Mouse (Mus musculus) midbrain, postnatal 0 days (tissue): ENCODE data around the gene Mdga1. TPM values are rescaled to one million over a fixed set of nuclear protein-coding genes. Genes with fewer than 3 reads are reported as not detected.

Experiments
- ATAC-seq: fragments of 200-750 bp; cut with Nextera tagmentation; 2 replicates; pipeline ENCODE4 v1.8.0; 2017; ENCODE audit warnings: moderate number of reproducible peaks, mild to moderate bottlenecking, moderate TSS enrichment, moderate library complexity; ENCODE audit not compliant: low FRiP score
- DNase-seq: peaks from one replicate; pipeline ENCODE4 v3.0.0-alpha.2; 2015; ENCODE audit warnings: low spot score
- H3K27ac ChIP-seq: fragments of 300-500 bp; sonication (generic); 2 replicates; pipeline ENCODE4 v1.5.1; 2014; ENCODE audit warnings: low read depth, mild to moderate bottlenecking, low read length, mixed read lengths
- H3K27me3 ChIP-seq: fragments of 300-500 bp; sonication (generic); 2 replicates; pipeline ENCODE4 v1.6.1; 2014; ENCODE audit warnings: low read length, control low read depth, mixed read lengths; ENCODE audit not compliant: insufficient read depth
- H3K36me3 ChIP-seq: fragments of 300-500 bp; sonication (generic); 2 replicates; pipeline ENCODE4 v1.6.1; 2014; ENCODE audit warnings: low read length, control low read depth, mixed read lengths; ENCODE audit not compliant: insufficient read depth
- H3K4me1 ChIP-seq: fragments of 300-500 bp; sonication (generic); 2 replicates; pipeline ENCODE4 v1.6.1; 2014; ENCODE audit warnings: mild to moderate bottlenecking, control low read depth, antibody characterized with exemption, low read length, mixed read lengths; ENCODE audit not compliant: insufficient read depth
- H3K4me2 ChIP-seq: fragments of 300-500 bp; sonication (generic); 2 replicates; pipeline ENCODE4 v1.6.1; 2014; ENCODE audit warnings: low read depth, mild to moderate bottlenecking, low read length, mixed read lengths; ENCODE audit not compliant: poor library complexity, severe bottlenecking
- H3K4me3 ChIP-seq: fragments of 300-500 bp; sonication (generic); 2 replicates; pipeline ENCODE4 v1.5.1; 2014; ENCODE audit warnings: low read depth, mild to moderate bottlenecking, low read length, moderate library complexity
- H3K9ac ChIP-seq: fragments of 300-500 bp; sonication (generic); replicated peaks from 2 replicates; pipeline ENCODE4 v1.6.1; 2014; ENCODE audit warnings: mild to moderate bottlenecking, low read length, moderate library complexity, mixed read lengths; ENCODE audit not compliant: poor library complexity, severe bottlenecking
- H3K9me3 ChIP-seq: fragments of 300-500 bp; sonication (generic); 2 replicates; pipeline ENCODE4 v1.6.1; 2016; ENCODE audit warnings: low read length, control low read depth
- CTCF ChIP-seq: IDR thresholded peaks from 2 replicates; pipeline ENCODE4 v1.5.1; 2016; ENCODE audit warnings: antibody characterized with exemption, mild to moderate bottlenecking
- WGBS: fragments of 180-500 bp; shearing (Covaris S2); extraction: QIAGEN DNeasy Blood & Tissue Kit; methylation state at CpG from one replicate; pipeline ENCODE4 v1.1.7; 2014; 5-methylcytosine and 5-hydroxymethylcytosine counted together
- polyA plus RNA-seq: library from polyadenylated mRNA; unstranded; fragments of >200 nt; fragmentation: Nextera tagmentation; extraction: Ambion mirVana; gene quantifications from 2 replicates; pipeline ENCODE4 v1.2.1, GENCODE M21; 2015
- total RNA-seq: library from RNA; depleted of rRNA; stranded (reverse); fragments of >200 nt; gene quantifications from 2 replicates; pipeline ENCODE4 v1.2.3, GENCODE M21; 2014

Gene Mdga1
- total and polyA plus RNA-seq, 2 experiments from 2014 or later = 16.9 to 64.7 TPM

GRCm38 (mm10) chr17:29944376-29944775, 25.5 kb downstream of the Mdga1 start:
- H3K4me2 ChIP-seq = no peak overlapping the region
- DNase-seq = peak; percentile 34
- H3K4me3 ChIP-seq = no peak overlapping the region
- no peaks in the 10 kb centered on the region for H3K27me3 ChIP-seq
- H3K27ac ChIP-seq = no peak overlapping the region
- H3K9me3 ChIP-seq = no peaks in the 10 kb centered on the region
- TF ChIP-seq CTCF = no peak
- no peak for ATAC-seq
- no peak overlapping the region for H3K9ac ChIP-seq
- H3K36me3 ChIP-seq = no peaks in the 10 kb centered on the region
- no peaks in the 10 kb centered on the region for H3K4me1 ChIP-seq
- 51% methylated on average over 11 of the region's 11 CpGs for WGBS

DNA sequence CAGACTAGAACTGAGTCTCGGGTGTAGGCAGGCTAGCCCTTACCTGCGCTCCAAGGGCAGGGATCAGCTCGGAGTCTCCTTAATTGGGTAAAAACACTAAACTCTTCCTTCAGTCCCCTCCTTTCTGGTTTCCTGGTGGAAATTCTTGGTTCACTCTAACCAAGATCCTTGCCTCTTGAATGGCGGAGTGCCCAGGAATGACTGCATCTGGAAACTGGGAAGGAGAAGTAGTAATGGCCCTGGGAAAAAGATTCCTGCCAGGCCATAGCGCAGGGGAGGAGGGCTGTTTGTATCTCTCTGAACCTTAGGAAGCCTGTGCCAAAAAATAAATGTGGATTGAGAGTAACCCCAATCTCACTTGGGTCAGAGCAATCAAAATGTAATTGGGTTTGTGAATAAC, 30.9 kb downstream of the Mdga1 start:
- whole genome bisulfite sequencing = 90% methylated on average over 5 of the region's 5 CpGs
- Histone ChIP-seq H3K4me1 (no peaks in the 10 kb centered on the region), H3K9me3 (no peaks in the 10 kb centered on the region), H3K27ac (no peak overlapping the region), H3K9ac (no peak overlapping the region), H3K4me3 (no peak overlapping the region), H3K4me2 (no peak overlapping the region), H3K27me3 (no peaks in the 10 kb centered on the region), H3K36me3 (no peaks in the 10 kb centered on the region)
- no peak for TF ChIP-seq CTCF
- DNase-seq (no peak), ATAC-seq (no peak)

DNA sequence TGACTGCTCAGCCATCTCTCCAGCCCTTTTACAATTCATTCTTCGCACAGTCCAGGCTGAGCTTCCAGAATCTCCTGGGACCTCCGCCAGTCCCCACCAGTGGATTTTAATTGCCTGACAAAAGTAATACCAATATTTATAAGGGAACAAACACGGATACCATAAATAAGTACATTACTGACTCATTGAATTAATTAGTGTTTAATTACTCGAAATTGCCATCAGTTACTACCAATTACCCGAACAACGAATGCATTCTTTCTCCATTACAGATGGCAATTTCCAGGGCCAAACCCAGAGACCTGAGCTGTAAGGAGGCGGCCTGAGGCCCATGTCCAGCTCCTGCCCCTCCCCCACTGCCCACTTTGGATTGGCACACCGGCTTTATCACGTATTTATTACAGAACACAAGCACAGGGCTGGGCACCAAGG, 32.5 kb downstream of the Mdga1 start:
- Histone ChIP-seq H3K4me3 (no peak overlapping the region), H3K27ac (no peak overlapping the region), H3K9ac (no peak overlapping the region), H3K4me1 (no peaks in the 10 kb centered on the region), H3K36me3 (no peaks in the 10 kb centered on the region), H3K4me2 (no peak overlapping the region), H3K9me3 (no peaks in the 10 kb centered on the region), H3K27me3 (no peaks in the 10 kb centered on the region)
- WGBS = 76% methylated on average over 9 of the region's 9 CpGs
- ATAC-seq (no peak), DNase-seq (no peak)
- no peak for TF ChIP-seq CTCF

DNA sequence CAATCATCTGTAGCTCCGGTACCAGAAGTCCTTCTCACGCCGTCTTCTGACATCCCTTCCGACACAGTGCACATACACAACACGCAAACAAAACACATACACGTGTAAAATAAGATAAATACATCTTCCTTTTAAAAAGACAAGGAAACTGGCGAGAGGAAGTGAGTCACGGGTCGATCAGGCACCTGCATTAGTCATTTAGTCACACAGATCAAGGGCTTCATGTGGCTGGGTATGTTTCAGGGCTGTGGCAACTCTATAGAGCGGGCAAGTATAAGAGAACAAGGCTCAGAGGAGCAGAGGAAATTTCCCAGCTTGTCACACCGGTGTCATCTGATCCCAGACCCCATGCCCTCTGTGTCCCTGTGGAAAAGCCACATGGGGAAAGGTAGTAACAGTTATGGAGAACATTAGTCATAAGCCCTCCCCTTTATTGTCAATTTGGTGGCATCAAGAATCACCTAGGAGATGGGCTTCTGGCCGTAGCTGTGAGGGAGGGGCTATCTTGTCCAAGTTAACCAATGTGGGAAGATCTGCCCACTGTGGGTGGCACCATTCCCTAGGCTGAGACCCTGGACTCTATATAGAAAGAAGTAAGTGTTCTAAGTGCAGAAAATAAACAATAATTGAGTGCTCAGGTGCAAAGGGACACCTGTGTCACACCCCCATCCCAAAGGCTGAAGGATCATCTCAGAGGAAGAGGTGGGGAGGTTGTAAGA, 35.6 kb downstream of the Mdga1 start:
- WGBS = 90% methylated on average over 12 of the region's 12 CpGs
- H3K4me1 ChIP-seq = no peaks in the 10 kb centered on the region
- no peak for TF ChIP-seq CTCF

GRCm38 (mm10) chr17:29932753-29933152, 37.1 kb downstream of the Mdga1 start:
- Histone ChIP-seq H3K4me2 (no peak overlapping the region), H3K27ac (no peak overlapping the region), H3K9ac (no peak overlapping the region), H3K4me3 (no peak overlapping the region), H3K36me3 (no peaks in the 10 kb centered on the region), H3K27me3 (no peaks in the 10 kb centered on the region), H3K9me3 (no peaks in the 10 kb centered on the region), H3K4me1 (0 out of 2 replicates have a peak, but pooled peaks cover 2% of the 10 kb centered on the region)
- TF ChIP-seq CTCF = no peak
- no peak for ATAC-seq
- no peak for DNase-seq
- WGBS = 87% methylated on average over 6 of the region's 6 CpGs

More for the DNA sequence above, 35.6 kb downstream of the Mdga1 start:
- no peaks in the 10 kb centered on the region for H3K36me3 ChIP-seq
- DNase-seq (no peak), ATAC-seq (no peak)
- H3K4me3 ChIP-seq = no peak overlapping the region
- H3K27ac ChIP-seq = no peak overlapping the region
- no peaks in the 10 kb centered on the region for H3K27me3 ChIP-seq
- no peak overlapping the region for H3K4me2 ChIP-seq
- no peaks in the 10 kb centered on the region for H3K9me3 ChIP-seq
- H3K9ac ChIP-seq = no peak overlapping the region

- no peak overlapping the region for H3K4me3 ChIP-seq
- 0 out of 2 replicates have a peak, but pooled peaks cover 2% of the 10 kb centered on the region for H3K4me1 ChIP-seq
- H3K9ac ChIP-seq = no peak overlapping the region
- WGBS = 82% methylated on average over 31 of the region's 31 CpGs
- TF ChIP-seq CTCF = no peak
- peak; percentile 30 for DNase-seq
- no peaks in the 10 kb centered on the region for H3K9me3 ChIP-seq
- no peaks in the 10 kb centered on the region for H3K36me3 ChIP-seq
- no peaks in the 10 kb centered on the region for H3K27me3 ChIP-seq
- no peak overlapping the region for H3K4me2 ChIP-seq
- H3K27ac ChIP-seq = no peak overlapping the region
- ATAC-seq = no peak
Observed at GRCm38 (mm10) chr17:29931224-29931945, 38.5 kb downstream of the Mdga1 start.
